Mouse (Mus musculus): Measurements from ENCODE around the gene Aar2. TPM values are rescaled to one million over a fixed set of nuclear protein-coding genes. Genes with fewer than 3 reads are reported as not detected.

Aar2 gene
- polyA plus RNA-seq, 1 experiment from 2014 or later: 59.2 TPM

DNA sequence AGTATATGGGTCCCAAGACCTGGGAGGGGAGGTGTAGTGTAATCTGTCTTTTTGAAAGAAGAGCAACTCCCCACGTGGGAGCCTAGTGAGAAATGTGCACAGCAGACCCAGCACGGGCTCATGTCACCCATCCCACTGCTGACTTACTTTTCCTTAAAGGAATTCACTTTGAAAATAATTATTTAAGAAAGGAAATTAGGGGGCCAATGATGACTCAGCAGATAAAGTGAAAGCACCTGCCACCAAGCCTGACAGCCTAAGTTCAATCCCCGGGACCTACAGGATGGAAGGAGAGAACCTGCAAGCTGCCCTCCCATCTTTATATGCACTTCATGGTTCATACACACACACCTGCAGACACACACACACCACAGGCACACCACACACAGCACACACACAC is 3.6 kb upstream of the Aar2 start:
- no peak overlapping the region for H3K9ac ChIP-seq (replicated peaks; ENCODE audit: low read length)
- H3K36me3 ChIP-seq (ENCODE audit: control insufficient read depth, insufficient read depth, low read length): peaks cover 19% of the 10 kb centered on the region
- H3K27ac ChIP-seq (replicated peaks; ENCODE audit: low read depth, low read length): no peak overlapping the region
- DNase-seq (no peak), ATAC-seq (ENCODE audit: low FRiP score, low TSS enrichment) (no peak)
- no peak overlapping the region for H3K4me3 ChIP-seq (replicated peaks; ENCODE audit: low read depth, low read length)
- 82% methylated on average over 3 of the region's 3 CpGs for WGBS
- H3K9me3 ChIP-seq (ENCODE audit: control insufficient read depth, low read length): no peaks in the 10 kb centered on the region
- no peaks in the 10 kb centered on the region for H3K27me3 ChIP-seq (ENCODE audit: control insufficient read depth, insufficient read depth, low read length)
- no peak overlapping the region for H3K4me2 ChIP-seq (ENCODE audit: low read length)
- H3K4me1 ChIP-seq (ENCODE audit: control insufficient read depth, insufficient read depth, low read length): peaks cover 12% of the 10 kb centered on the region

DNA sequence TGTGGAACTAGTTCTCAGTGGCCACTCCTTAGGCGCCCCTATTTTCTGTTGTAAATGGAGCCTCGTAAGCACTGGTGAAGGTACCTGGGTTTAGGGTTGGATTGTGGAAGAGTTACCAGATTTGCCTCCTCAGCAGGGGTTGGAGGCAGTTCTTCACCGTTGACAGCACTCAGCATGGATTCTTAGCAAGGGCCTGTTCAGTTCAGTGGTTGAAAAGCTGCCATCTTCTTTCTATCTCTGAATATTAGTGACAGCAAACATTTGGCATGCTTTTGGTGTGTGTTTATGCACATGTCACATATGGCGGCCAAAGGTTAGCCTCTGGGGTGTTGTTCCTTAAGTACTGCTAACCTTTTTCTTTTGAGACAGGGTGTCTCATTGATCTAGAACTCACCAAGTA is 5.0 kb downstream of the Aar2 start:
- Histone ChIP-seq H3K9me3 (ENCODE audit: control insufficient read depth, low read length) (no peaks in the 10 kb centered on the region), H3K36me3 (ENCODE audit: control insufficient read depth, insufficient read depth, low read length) (peaks cover 63% of the 10 kb centered on the region), H3K9ac (replicated peaks; ENCODE audit: low read length) (no peak overlapping the region), H3K27ac (replicated peaks; ENCODE audit: low read depth, low read length) (no peak overlapping the region), H3K4me2 (ENCODE audit: low read length) (no peak overlapping the region), H3K4me1 (ENCODE audit: control insufficient read depth, insufficient read depth, low read length) (peaks cover 12% of the 10 kb centered on the region; the same call in 1 of the 2 replicates), H3K4me3 (replicated peaks; ENCODE audit: low read depth, low read length) (no peak overlapping the region), H3K27me3 (ENCODE audit: control insufficient read depth, insufficient read depth, low read length) (no peaks in the 10 kb centered on the region)
- ATAC-seq (ENCODE audit: low FRiP score, low TSS enrichment) (no peak), DNase-seq (no peak)
- WGBS: 95% methylated on average over 4 of the region's 4 CpGs

GRCm38 (mm10) chr2:156561808-156562207 is 14.4 kb downstream of the Aar2 start:
- H3K9ac ChIP-seq (replicated peaks; ENCODE audit: low read length): no peak overlapping the region
- H3K27me3 ChIP-seq (ENCODE audit: control insufficient read depth, insufficient read depth, low read length): no peaks in the 10 kb centered on the region
- no peak overlapping the region for H3K27ac ChIP-seq (replicated peaks; ENCODE audit: low read depth, low read length)
- no peak overlapping the region for H3K4me2 ChIP-seq (ENCODE audit: low read length)
- H3K9me3 ChIP-seq (ENCODE audit: control insufficient read depth, low read length): no peaks in the 10 kb centered on the region
- peaks cover 64% of the 10 kb centered on the region for H3K36me3 ChIP-seq (ENCODE audit: control insufficient read depth, insufficient read depth, low read length)
- no peak for ATAC-seq (ENCODE audit: low FRiP score, low TSS enrichment)
- DNase-seq: no peak
- H3K4me1 ChIP-seq (ENCODE audit: control insufficient read depth, insufficient read depth, low read length): no peaks in the 10 kb centered on the region
- no peak overlapping the region for H3K4me3 ChIP-seq (replicated peaks; ENCODE audit: low read depth, low read length)
- 97% methylated on average over 2 of the region's 2 CpGs for WGBS

- no peaks in the 10 kb centered on the region for H3K4me1 ChIP-seq (ENCODE audit: control insufficient read depth, insufficient read depth, low read length)
- ATAC-seq (ENCODE audit: low FRiP score, low TSS enrichment) (no peak), DNase-seq (no peak)
- H3K36me3 ChIP-seq (ENCODE audit: control insufficient read depth, insufficient read depth, low read length): peaks cover 64% of the 10 kb centered on the region
- H3K27ac ChIP-seq (replicated peaks; ENCODE audit: low read depth, low read length): no peak overlapping the region
- H3K9ac ChIP-seq (replicated peaks; ENCODE audit: low read length): no peak overlapping the region
- no peaks in the 10 kb centered on the region for H3K9me3 ChIP-seq (ENCODE audit: control insufficient read depth, low read length)
- WGBS: 84% methylated on average over 5 of the region's 5 CpGs
- H3K27me3 ChIP-seq (ENCODE audit: control insufficient read depth, insufficient read depth, low read length): no peaks in the 10 kb centered on the region
- no peak overlapping the region for H3K4me3 ChIP-seq (replicated peaks; ENCODE audit: low read depth, low read length)
- no peak overlapping the region for H3K4me2 ChIP-seq (ENCODE audit: low read length)
Observed at GRCm38 (mm10) chr2:156563557-156563956, 16.2 kb downstream of the Aar2 start.

GRCm38 (mm10) chr2:156566512-156566911 is 19.1 kb downstream of the Aar2 start:
- no peaks in the 10 kb centered on the region for H3K27me3 ChIP-seq (ENCODE audit: control insufficient read depth, insufficient read depth, low read length)
- H3K4me1 ChIP-seq (ENCODE audit: control insufficient read depth, insufficient read depth, low read length): no peaks in the 10 kb centered on the region
- WGBS: 89% methylated on average over 2 of the region's 2 CpGs
- no peak for ATAC-seq (ENCODE audit: low FRiP score, low TSS enrichment)
- no peak for DNase-seq
- no peak overlapping the region for H3K27ac ChIP-seq (replicated peaks; ENCODE audit: low read depth, low read length)
- H3K4me3 ChIP-seq (replicated peaks; ENCODE audit: low read depth, low read length): no peak overlapping the region
- H3K9me3 ChIP-seq (ENCODE audit: control insufficient read depth, low read length): no peaks in the 10 kb centered on the region
- H3K36me3 ChIP-seq (ENCODE audit: control insufficient read depth, insufficient read depth, low read length): peaks cover 61% of the 10 kb centered on the region
- H3K9ac ChIP-seq (replicated peaks; ENCODE audit: low read length): no peak overlapping the region
- no peak overlapping the region for H3K4me2 ChIP-seq (ENCODE audit: low read length)

GRCm38 (mm10) chr2:156568647-156569046 is 21.3 kb downstream of the Aar2 start:
- Histone ChIP-seq H3K36me3 (ENCODE audit: control insufficient read depth, insufficient read depth, low read length) (peaks cover 51% of the 10 kb centered on the region), H3K4me1 (ENCODE audit: control insufficient read depth, insufficient read depth, low read length) (no peaks in the 10 kb centered on the region), H3K4me2 (ENCODE audit: low read length) (no peak overlapping the region), H3K27ac (replicated peaks; ENCODE audit: low read depth, low read length) (no peak overlapping the region), H3K9me3 (ENCODE audit: control insufficient read depth, low read length) (no peaks in the 10 kb centered on the region), H3K9ac (replicated peaks; ENCODE audit: low read length) (no peak overlapping the region), H3K27me3 (ENCODE audit: control insufficient read depth, insufficient read depth, low read length) (no peaks in the 10 kb centered on the region), H3K4me3 (replicated peaks; ENCODE audit: low read depth, low read length) (no peak overlapping the region)
- WGBS: 90% methylated on average over 7 of the region's 7 CpGs
- no peak for DNase-seq
- ATAC-seq (ENCODE audit: low FRiP score, low TSS enrichment): no peak

DNA sequence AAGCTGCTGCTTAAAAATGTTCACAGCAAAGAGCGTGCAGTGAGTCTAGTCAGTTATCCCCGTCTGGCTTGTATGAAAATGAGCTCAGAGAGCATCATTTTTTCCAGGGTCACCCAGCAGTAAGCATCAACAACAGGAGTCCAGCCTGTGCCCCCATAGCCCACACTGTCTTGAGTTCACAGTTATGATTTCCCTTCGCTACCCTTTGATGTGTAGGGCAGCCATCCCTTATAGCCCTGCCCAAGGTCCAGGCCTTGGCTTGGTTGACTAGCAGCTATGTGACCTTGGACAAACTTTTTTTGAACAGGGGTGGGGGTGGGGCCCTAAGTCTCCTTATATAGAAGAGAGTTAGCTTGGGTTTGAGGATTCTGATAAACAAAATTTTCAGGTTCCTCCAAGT is 21.9 kb downstream of the Aar2 start:
- DNase-seq: no peak
- 88% methylated on average over 3 of the region's 3 CpGs for WGBS
- ATAC-seq (ENCODE audit: low FRiP score, low TSS enrichment): no peak
- H3K36me3 ChIP-seq (ENCODE audit: control insufficient read depth, insufficient read depth, low read length): peaks cover 51% of the 10 kb centered on the region
- no peak overlapping the region for H3K9ac ChIP-seq (replicated peaks; ENCODE audit: low read length)
- no peaks in the 10 kb centered on the region for H3K9me3 ChIP-seq (ENCODE audit: control insufficient read depth, low read length)
- no peaks in the 10 kb centered on the region for H3K4me1 ChIP-seq (ENCODE audit: control insufficient read depth, insufficient read depth, low read length)
- no peak overlapping the region for H3K4me2 ChIP-seq (ENCODE audit: low read length)
- no peaks in the 10 kb centered on the region for H3K27me3 ChIP-seq (ENCODE audit: control insufficient read depth, insufficient read depth, low read length)
- H3K27ac ChIP-seq (replicated peaks; ENCODE audit: low read depth, low read length): no peak overlapping the region
- no peak overlapping the region for H3K4me3 ChIP-seq (replicated peaks; ENCODE audit: low read depth, low read length)

GRCm38 (mm10) chr2:156571521-156571920 is 24.1 kb downstream of the Aar2 start:
- no peak overlapping the region for H3K9ac ChIP-seq (replicated peaks; ENCODE audit: low read length)
- peaks cover 36% of the 10 kb centered on the region for H3K36me3 ChIP-seq (ENCODE audit: control insufficient read depth, insufficient read depth, low read length)
- no peak overlapping the region for H3K4me3 ChIP-seq (replicated peaks; ENCODE audit: low read depth, low read length)
- no peak overlapping the region for H3K4me2 ChIP-seq (ENCODE audit: low read length)
- DNase-seq (no peak), ATAC-seq (ENCODE audit: low FRiP score, low TSS enrichment) (no peak)
- no peaks in the 10 kb centered on the region for H3K9me3 ChIP-seq (ENCODE audit: control insufficient read depth, low read length)
- WGBS: 85% methylated on average over 6 of the region's 6 CpGs
- no peaks in the 10 kb centered on the region for H3K27me3 ChIP-seq (ENCODE audit: control insufficient read depth, insufficient read depth, low read length)
- no peaks in the 10 kb centered on the region for H3K4me1 ChIP-seq (ENCODE audit: control insufficient read depth, insufficient read depth, low read length)
- no peak overlapping the region for H3K27ac ChIP-seq (replicated peaks; ENCODE audit: low read depth, low read length)

- ATAC-seq (ENCODE audit: low FRiP score, low TSS enrichment) (no peak), DNase-seq (no peak)
- H3K9me3 ChIP-seq (ENCODE audit: control insufficient read depth, low read length): no peaks in the 10 kb centered on the region
- H3K4me2 ChIP-seq (ENCODE audit: low read length): no peak overlapping the region
- H3K9ac ChIP-seq (replicated peaks; ENCODE audit: low read length): no peak overlapping the region
- whole genome bisulfite sequencing: 87% methylated on average over 7 of the region's 7 CpGs
- no peak overlapping the region for H3K4me3 ChIP-seq (replicated peaks; ENCODE audit: low read depth, low read length)
- H3K4me1 ChIP-seq (ENCODE audit: control insufficient read depth, insufficient read depth, low read length): no peaks in the 10 kb centered on the region
- H3K27ac ChIP-seq (replicated peaks; ENCODE audit: low read depth, low read length): no peak overlapping the region
- no peaks in the 10 kb centered on the region for H3K36me3 ChIP-seq (ENCODE audit: control insufficient read depth, insufficient read depth, low read length)
- no peaks in the 10 kb centered on the region for H3K27me3 ChIP-seq (ENCODE audit: control insufficient read depth, insufficient read depth, low read length)
Observed at GRCm38 (mm10) chr2:156576850-156577587, 29.6 kb downstream of the Aar2 start.

Measured in midbrain, embryonic 14.5 days (tissue).